Mouse (Mus musculus): Measurements from ENCODE around the gene Mfsd12. TPM values are rescaled to one million over a fixed set of nuclear protein-coding genes. Genes with fewer than 3 reads are reported as not detected.

Gene Mfsd12
- polyA plus RNA-seq, 1 experiment from 2014 or later, result 11.5 TPM

GRCm38 (mm10) chr10:81330007-81330406, 27.3 kb upstream of the Mfsd12 start:
- Histone ChIP-seq H3K27ac (peak overlapping the region; percentile 87), H3K9me3 (replicated peaks) (no peaks in the 10 kb centered on the region), H3K27me3 (peaks cover 15% of the 10 kb centered on the region; the same call in 1 of the 2 replicates), H3K9ac (peak overlapping the region; percentile 11; the same call in 1 of the 2 replicates), H3K4me2 (peak overlapping the region; percentile 49), H3K4me3 (replicated peaks) (peak overlapping the region; percentile 25), H3K36me3 (peaks cover 24% of the 10 kb centered on the region), H3K4me1 (peaks cover 54% of the 10 kb centered on the region)
- no peak for ATAC-seq (replicated peaks; ENCODE audit: low FRiP score)
- 64% methylated on average over 4 of the region's 4 CpGs for WGBS

- Histone ChIP-seq H3K4me3 (replicated peaks) (peak overlapping the region; percentile 27), H3K27me3 (peaks cover 16% of the 10 kb centered on the region; the same call in 1 of the 2 replicates), H3K36me3 (peaks cover under 1% of the 10 kb centered on the region), H3K4me1 (peaks cover 66% of the 10 kb centered on the region), H3K27ac (no peak overlapping the region), H3K9me3 (replicated peaks) (no peaks in the 10 kb centered on the region), H3K9ac (peak overlapping the region; percentile 21; the same call in 1 of the 2 replicates), H3K4me2 (peak overlapping the region; percentile 50)
- ATAC-seq (replicated peaks; ENCODE audit: low FRiP score), result no peak
- 24% methylated on average over 29 of the region's 29 CpGs for WGBS
These were observed 25.0 kb upstream of the Mfsd12 start for GRCm38 (mm10) chr10:81332277-81332676.

- peak overlapping the region; percentile 83 for H3K27ac ChIP-seq
- H3K4me3 ChIP-seq (replicated peaks), result no peak overlapping the region
- no peak for ATAC-seq (replicated peaks; ENCODE audit: low FRiP score)
- no peaks in the 10 kb centered on the region for H3K36me3 ChIP-seq
- no peak overlapping the region for H3K9ac ChIP-seq
- 50% methylated on average over 11 of the region's 11 CpGs for WGBS
- 0 out of 2 replicates have a peak overlapping the region, but pooled peaks have one; percentile 30 for H3K4me2 ChIP-seq
- no peaks in the 10 kb centered on the region for H3K9me3 ChIP-seq (replicated peaks)
- peaks cover 53% of the 10 kb centered on the region for H3K4me1 ChIP-seq
- H3K27me3 ChIP-seq, result peaks cover 29% of the 10 kb centered on the region
These were observed 23.0 kb upstream of the Mfsd12 start for GRCm38 (mm10) chr10:81334324-81334723.

- no peaks in the 10 kb centered on the region for H3K9me3 ChIP-seq (replicated peaks)
- H3K27me3 ChIP-seq, result peaks cover 33% of the 10 kb centered on the region
- 28% methylated on average over 19 of the region's 19 CpGs for WGBS
- H3K9ac ChIP-seq, result no peak overlapping the region
- peak overlapping the region; percentile 84 for H3K27ac ChIP-seq
- ATAC-seq (replicated peaks; ENCODE audit: low FRiP score), result peak; percentile 63
- peaks cover 45% of the 10 kb centered on the region for H3K4me1 ChIP-seq
- no peaks in the 10 kb centered on the region for H3K36me3 ChIP-seq
- H3K4me3 ChIP-seq (replicated peaks), result no peak overlapping the region
- H3K4me2 ChIP-seq, result peak overlapping the region; percentile 30; the same call in 1 of the 2 replicates
These were observed 21.6 kb upstream of the Mfsd12 start for GRCm38 (mm10) chr10:81335393-81336340.

- WGBS, result 91% methylated on average over 4 of the region's 4 CpGs
- no peak overlapping the region for H3K9ac ChIP-seq
- no peaks in the 10 kb centered on the region for H3K9me3 ChIP-seq (replicated peaks)
- no peaks in the 10 kb centered on the region for H3K36me3 ChIP-seq
- no peak overlapping the region for H3K4me2 ChIP-seq
- peaks cover 51% of the 10 kb centered on the region for H3K4me1 ChIP-seq
- H3K27ac ChIP-seq, result peak overlapping the region; percentile 84
- H3K4me3 ChIP-seq (replicated peaks), result no peak overlapping the region
- peaks cover 42% of the 10 kb centered on the region for H3K27me3 ChIP-seq
- no peak for ATAC-seq (replicated peaks; ENCODE audit: low FRiP score)
These were observed 20.7 kb upstream of the Mfsd12 start for GRCm38 (mm10) chr10:81336558-81336957.

GRCm38 (mm10) chr10:81340551-81341332, 16.5 kb upstream of the Mfsd12 start:
- no peak overlapping the region for H3K4me3 ChIP-seq (replicated peaks)
- H3K36me3 ChIP-seq, result 0 out of 2 replicates have a peak, but pooled peaks cover 4% of the 10 kb centered on the region
- H3K4me2 ChIP-seq, result no peak overlapping the region; the same call in 1 of the 2 replicates
- H3K27ac ChIP-seq, result no peak overlapping the region
- no peak for ATAC-seq (replicated peaks; ENCODE audit: low FRiP score)
- H3K9ac ChIP-seq, result no peak overlapping the region
- peaks cover 37% of the 10 kb centered on the region for H3K4me1 ChIP-seq
- H3K9me3 ChIP-seq (replicated peaks), result no peaks in the 10 kb centered on the region
- 40% methylated on average over 17 of the region's 17 CpGs for WGBS
- peaks cover 63% of the 10 kb centered on the region for H3K27me3 ChIP-seq

- no peak for ATAC-seq (replicated peaks; ENCODE audit: low FRiP score)
- Histone ChIP-seq H3K4me3 (replicated peaks) (no peak overlapping the region), H3K27ac (no peak overlapping the region), H3K4me1 (peaks cover 35% of the 10 kb centered on the region), H3K27me3 (peaks cover 63% of the 10 kb centered on the region), H3K9ac (no peak overlapping the region), H3K9me3 (replicated peaks) (no peaks in the 10 kb centered on the region), H3K4me2 (peak overlapping the region; percentile 2; the same call in 1 of the 2 replicates), H3K36me3 (0 out of 2 replicates have a peak, but pooled peaks cover 7% of the 10 kb centered on the region)
- 35% methylated on average over 16 of the region's 16 CpGs for WGBS
These were observed 15.8 kb upstream of the Mfsd12 start for GRCm38 (mm10) chr10:81341333-81341949.

- Histone ChIP-seq H3K9ac (peak within 1 kb of the TSS; percentile 35), H3K27me3 (peaks cover 55% of the 10 kb centered on the region), H3K4me1 (peaks cover 44% of the 10 kb centered on the region), H3K36me3 (peaks cover 14% of the 10 kb centered on the region), H3K27ac (no peak within 1 kb of the TSS), H3K4me2 (peak within 1 kb of the TSS; percentile 67), H3K9me3 (replicated peaks) (no peaks in the 10 kb centered on the region), H3K4me3 (replicated peaks) (peak within 1 kb of the TSS; percentile 43)
- 5% methylated on average over 63 of the region's 67 CpGs for WGBS
- ATAC-seq (replicated peaks; ENCODE audit: low FRiP score), result 0 out of 2 replicates have a peak, but pooled peaks have one; percentile 3
These were observed 14.4 kb upstream of the Mfsd12 start, which contains the start of gene Gipc3 for GRCm38 (mm10) chr10:81342686-81343505. TSS of gene Gipc3 (minus strand) at chr10:81343266.

- no peak for ATAC-seq (replicated peaks; ENCODE audit: low FRiP score)
- H3K36me3 ChIP-seq, result peaks cover 24% of the 10 kb centered on the region
- WGBS, result 54% methylated on average over 8 of the region's 8 CpGs
These were observed 12.7 kb upstream of the Mfsd12 start for GRCm38 (mm10) chr10:81344421-81345161.

GRCm38 (mm10) chr10:81345162-81345534, 12.1 kb upstream of the Mfsd12 start:
- 76% methylated on average over 4 of the region's 4 CpGs for WGBS
- Histone ChIP-seq H3K36me3 (peaks cover 24% of the 10 kb centered on the region), H3K27ac (no peak overlapping the region), H3K4me1 (peaks cover 58% of the 10 kb centered on the region), H3K9me3 (replicated peaks) (no peaks in the 10 kb centered on the region), H3K9ac (no peak overlapping the region), H3K4me3 (replicated peaks) (no peak overlapping the region), H3K27me3 (peaks cover 48% of the 10 kb centered on the region), H3K4me2 (no peak overlapping the region)
- no peak for ATAC-seq (replicated peaks; ENCODE audit: low FRiP score)

More at GRCm38 (mm10) chr10:81344421-81345161, 12.7 kb upstream of the Mfsd12 start:
- Histone ChIP-seq H3K27me3 (peaks cover 48% of the 10 kb centered on the region), H3K4me2 (no peak overlapping the region), H3K27ac (no peak overlapping the region), H3K4me3 (replicated peaks) (no peak overlapping the region), H3K9ac (no peak overlapping the region), H3K4me1 (peaks cover 55% of the 10 kb centered on the region), H3K9me3 (replicated peaks) (no peaks in the 10 kb centered on the region)

Data from kidney, embryonic 15.5 days (tissue).